Mouse (Mus musculus) limb, embryonic 12.5 days (tissue): ENCODE measurements at regions not wholly inside any gene's neighbourhood (a gene's known extent, or its start where the extent isn't known, plus 50 kb on each side); places are given as distances from the start of the nearest gene placed in this dataset.

Source experiments
- ATAC-seq: fragments of 200-750 bp; cut with Nextera tagmentation; 2 replicates; pipeline ENCODE4 v1.8.0; 2017; ENCODE audit warnings: low read depth, moderate TSS enrichment; ENCODE audit not compliant: insufficient number of reproducible peaks, insufficient read depth, low FRiP score, low TSS enrichment
- H3K27ac ChIP-seq: fragments of 300-500 bp; sonication (generic); 2 replicates; pipeline ENCODE4 v1.5.1; 2016; ENCODE audit warnings: mild to moderate bottlenecking, moderate library complexity
- H3K27me3 ChIP-seq: fragments of 300-500 bp; sonication (generic); 2 replicates; pipeline ENCODE4 v1.6.1; 2016; ENCODE audit warnings: mild to moderate bottlenecking, moderate library complexity
- H3K36me3 ChIP-seq: fragments of 300-500 bp; sonication (generic); 2 replicates; pipeline ENCODE4 v1.6.1; 2016; ENCODE audit warnings: mild to moderate bottlenecking, moderate library complexity
- H3K4me1 ChIP-seq: fragments of 300-500 bp; sonication (generic); replicated peaks from 2 replicates; pipeline ENCODE4 v1.6.1; 2016
- H3K4me2 ChIP-seq: fragments of 300-500 bp; sonication (generic); 2 replicates; pipeline ENCODE4 v1.6.1; 2016; ENCODE audit warnings: mild to moderate bottlenecking, moderate library complexity
- H3K4me3 ChIP-seq: fragments of 300-500 bp; sonication (generic); replicated peaks from 2 replicates; pipeline ENCODE4 v1.5.1; 2016; ENCODE audit warnings: mild to moderate bottlenecking
- H3K9ac ChIP-seq: fragments of 300-500 bp; sonication (generic); replicated peaks from 2 replicates; pipeline ENCODE4 v1.6.1; 2016; ENCODE audit warnings: mild to moderate bottlenecking, moderate library complexity
- H3K9me3 ChIP-seq: fragments of 300-500 bp; sonication (generic); 2 replicates; pipeline ENCODE4 v1.6.1; 2016; ENCODE audit warnings: mild to moderate bottlenecking, moderate library complexity
- WGBS: fragments of 180-500 bp; shearing (Covaris S2); methylation state at CpG from one replicate; pipeline ENCODE4 v1.1.7; 2016; 5-methylcytosine and 5-hydroxymethylcytosine counted together

DNA sequence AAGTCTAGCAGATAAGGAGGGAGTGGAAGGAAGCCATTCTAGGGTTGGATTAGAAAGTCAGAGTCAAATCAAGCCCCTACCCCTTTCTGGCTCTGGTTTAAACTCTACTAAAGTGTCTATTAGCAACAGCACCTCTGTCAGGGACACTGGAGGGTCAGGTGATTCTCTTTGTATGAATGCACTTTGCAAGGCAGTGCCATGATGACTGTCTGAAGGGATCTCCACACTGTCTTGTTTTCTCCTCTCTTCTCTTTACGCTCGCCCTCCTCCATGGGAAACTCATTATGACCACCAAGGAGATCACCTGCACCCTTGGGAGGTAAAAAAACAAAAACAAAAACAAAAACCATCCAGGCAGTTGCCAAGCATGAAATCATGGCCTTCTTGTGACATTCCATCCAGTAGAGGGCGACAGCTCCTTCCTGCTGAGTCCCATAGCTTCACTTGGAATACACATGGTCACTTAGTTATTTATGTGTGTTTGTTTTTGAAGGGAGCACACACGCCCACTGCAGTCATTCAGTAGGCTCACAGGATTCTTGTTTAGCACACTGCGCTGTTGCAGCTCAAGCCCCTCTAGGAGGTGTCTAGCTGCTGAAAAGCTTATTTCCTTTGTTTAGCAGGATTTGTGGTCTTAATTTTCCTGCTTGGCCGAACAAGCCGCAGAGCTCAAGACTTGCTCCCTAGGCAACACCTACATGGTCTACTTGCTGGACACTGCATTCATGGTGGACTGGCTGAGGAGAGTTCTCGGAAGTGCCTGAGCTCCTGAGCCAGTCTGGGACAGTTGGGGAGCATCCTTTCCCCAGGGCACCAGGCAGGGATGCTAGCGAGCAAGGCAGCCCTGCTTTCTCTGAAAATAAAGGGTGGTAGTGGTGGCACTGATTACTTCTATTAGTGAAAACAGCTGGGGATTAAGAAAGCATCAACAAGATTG, 195.2 kb upstream of the Bmper start:
- Histone ChIP-seq H3K27me3 (no peaks in the 10 kb centered on the region), H3K27ac (no peak overlapping the region), H3K36me3 (no peaks in the 10 kb centered on the region), H3K9me3 (no peaks in the 10 kb centered on the region), H3K4me1 (peaks cover 21% of the 10 kb centered on the region), H3K9ac (no peak overlapping the region), H3K4me2 (no peak overlapping the region), H3K4me3 (no peak overlapping the region)
- ATAC-seq = no peak
- 59% methylated on average over 9 of the region's 9 CpGs for WGBS

DNA sequence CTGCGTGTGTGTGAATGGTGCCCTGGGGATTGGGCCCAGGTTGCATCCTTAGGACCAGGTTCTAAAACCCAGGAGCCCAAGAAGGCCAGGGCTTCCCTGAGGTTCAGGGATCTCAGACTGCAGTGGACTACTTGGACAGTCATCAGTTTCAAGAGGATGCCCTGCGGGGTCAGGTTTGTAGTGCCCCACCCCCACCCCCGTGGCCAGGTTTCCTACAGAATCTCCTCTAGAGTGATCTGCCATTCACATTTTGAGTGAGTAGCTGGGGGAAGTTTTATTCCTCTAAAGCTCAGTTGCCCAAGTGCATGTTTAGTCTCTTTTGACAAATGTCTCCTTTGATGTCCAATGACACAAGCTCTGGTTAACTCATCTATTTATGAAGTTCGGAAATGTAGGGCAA, 193.5 kb upstream of the Bmper start:
- H3K9ac ChIP-seq = no peak overlapping the region
- 65% methylated on average over 4 of the region's 4 CpGs for WGBS
- no peak overlapping the region for H3K4me2 ChIP-seq
- H3K36me3 ChIP-seq = no peaks in the 10 kb centered on the region
- H3K4me1 ChIP-seq = peaks cover 21% of the 10 kb centered on the region
- H3K9me3 ChIP-seq = no peaks in the 10 kb centered on the region
- H3K27me3 ChIP-seq = no peaks in the 10 kb centered on the region
- no peak overlapping the region for H3K4me3 ChIP-seq
- ATAC-seq = no peak
- no peak overlapping the region for H3K27ac ChIP-seq

DNA sequence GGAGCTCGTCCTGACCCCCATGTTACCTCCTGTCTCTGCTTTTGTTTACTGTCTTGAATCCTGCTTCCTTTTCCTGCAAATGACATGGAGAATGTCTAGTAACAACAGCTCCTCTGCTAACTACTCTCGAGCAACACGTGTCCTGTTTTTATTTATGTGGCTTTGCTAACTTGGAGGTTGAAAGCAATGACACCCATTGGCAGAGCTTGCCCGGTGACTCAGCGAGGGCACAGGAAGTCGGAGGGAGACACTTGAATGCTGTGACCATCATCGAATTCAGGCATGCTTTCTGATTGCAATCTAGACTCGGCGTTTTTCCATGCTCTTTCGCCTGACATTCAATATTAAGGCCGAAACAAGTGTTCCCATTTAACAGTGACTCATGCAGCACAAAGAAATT, 192.7 kb upstream of the Bmper start:
- ATAC-seq = no peak
- no peaks in the 10 kb centered on the region for H3K36me3 ChIP-seq
- H3K4me1 ChIP-seq = peaks cover 21% of the 10 kb centered on the region
- H3K27me3 ChIP-seq = no peaks in the 10 kb centered on the region; the same call in 1 of the 2 replicates
- 67% methylated on average over 11 of the region's 11 CpGs for WGBS
- no peak overlapping the region for H3K4me3 ChIP-seq
- no peak overlapping the region for H3K27ac ChIP-seq
- no peak overlapping the region for H3K4me2 ChIP-seq
- H3K9me3 ChIP-seq = no peaks in the 10 kb centered on the region
- H3K9ac ChIP-seq = no peak overlapping the region

DNA sequence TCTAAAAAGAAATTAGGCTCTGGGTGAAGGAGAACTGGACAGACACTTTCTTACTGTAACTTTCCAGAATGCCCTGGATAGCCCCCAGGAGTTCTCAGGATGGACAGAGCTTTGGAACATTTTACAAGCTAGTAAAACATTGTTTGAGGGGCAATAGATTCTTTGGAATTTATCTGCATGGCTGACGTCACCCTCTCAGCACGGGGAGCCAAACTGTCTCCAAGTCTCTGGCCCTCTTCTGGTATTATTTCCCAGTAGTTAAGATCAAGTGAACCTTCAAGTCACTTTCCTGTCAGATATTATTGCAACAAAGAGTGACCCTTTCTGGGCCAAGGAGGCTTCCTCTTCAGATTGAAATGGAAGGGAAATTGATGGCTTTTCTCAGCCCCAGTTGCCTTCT, 192.3 kb upstream of the Bmper start:
- Histone ChIP-seq H3K4me2 (no peak overlapping the region), H3K36me3 (no peaks in the 10 kb centered on the region), H3K4me3 (no peak overlapping the region), H3K9me3 (no peaks in the 10 kb centered on the region), H3K27ac (peak overlapping the region; percentile 51; the same call in 1 of the 2 replicates), H3K9ac (no peak overlapping the region), H3K4me1 (peaks cover 25% of the 10 kb centered on the region), H3K27me3 (no peaks in the 10 kb centered on the region; the same call in 1 of the 2 replicates)
- no peak for ATAC-seq
- WGBS = 35% methylated on average over 2 of the region's 2 CpGs

DNA sequence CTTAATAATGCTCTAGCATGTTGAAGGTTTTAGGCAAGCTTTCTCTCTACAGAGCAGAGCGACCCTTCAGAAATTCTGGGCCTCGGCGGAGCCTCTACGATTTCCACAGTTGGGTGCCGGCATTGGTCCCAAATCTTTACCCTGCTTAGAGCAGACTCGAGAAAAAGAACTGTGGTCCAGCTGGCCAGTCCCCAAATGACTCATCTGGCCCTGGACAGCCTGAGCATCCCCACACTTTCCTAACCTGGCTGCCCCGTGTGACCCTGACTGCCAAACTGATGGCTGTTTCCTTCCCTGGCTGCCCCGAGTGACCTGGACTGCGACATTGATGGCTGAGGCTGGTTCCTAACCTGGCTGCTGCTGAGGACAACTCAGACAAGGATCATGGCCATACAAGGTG, 191.0 kb upstream of the Bmper start:
- no peak overlapping the region for H3K4me3 ChIP-seq
- H3K9me3 ChIP-seq = no peaks in the 10 kb centered on the region
- H3K27ac ChIP-seq = no peak overlapping the region
- no peak overlapping the region for H3K9ac ChIP-seq
- H3K36me3 ChIP-seq = no peaks in the 10 kb centered on the region
- H3K4me1 ChIP-seq = peaks cover 39% of the 10 kb centered on the region
- no peaks in the 10 kb centered on the region; the same call in 1 of the 2 replicates for H3K27me3 ChIP-seq
- no peak overlapping the region for H3K4me2 ChIP-seq
- no peak for ATAC-seq
- 82% methylated on average over 9 of the region's 9 CpGs for WGBS

DNA sequence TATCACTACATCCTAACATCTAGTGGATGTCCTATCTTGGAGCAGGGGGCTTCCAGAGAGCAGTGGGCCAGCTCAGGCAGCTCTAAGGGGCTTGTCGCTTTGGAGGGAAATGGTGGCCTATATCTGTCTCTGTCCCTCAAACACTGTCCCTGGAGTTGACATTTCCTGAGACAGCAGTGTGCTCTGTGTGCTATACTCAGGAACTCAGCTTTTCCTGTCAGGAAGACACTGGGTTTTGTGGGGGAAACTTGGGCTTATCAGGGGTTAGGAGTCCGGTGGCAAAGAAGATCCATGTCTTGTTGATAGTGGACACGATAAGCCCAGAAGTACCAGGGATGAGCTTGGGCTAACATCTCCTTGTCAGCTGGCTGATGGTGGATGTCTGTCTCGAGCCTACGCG, 187.6 kb upstream of the Bmper start:
- H3K36me3 ChIP-seq = no peaks in the 10 kb centered on the region
- H3K27me3 ChIP-seq = no peaks in the 10 kb centered on the region; the same call in 1 of the 2 replicates
- H3K4me1 ChIP-seq = peaks cover 46% of the 10 kb centered on the region
- 82% methylated on average over 6 of the region's 6 CpGs for WGBS
- H3K9me3 ChIP-seq = no peaks in the 10 kb centered on the region
- ATAC-seq = no peak
- H3K4me2 ChIP-seq = no peak overlapping the region
- no peak overlapping the region for H3K4me3 ChIP-seq
- no peak overlapping the region for H3K27ac ChIP-seq
- H3K9ac ChIP-seq = no peak overlapping the region

DNA sequence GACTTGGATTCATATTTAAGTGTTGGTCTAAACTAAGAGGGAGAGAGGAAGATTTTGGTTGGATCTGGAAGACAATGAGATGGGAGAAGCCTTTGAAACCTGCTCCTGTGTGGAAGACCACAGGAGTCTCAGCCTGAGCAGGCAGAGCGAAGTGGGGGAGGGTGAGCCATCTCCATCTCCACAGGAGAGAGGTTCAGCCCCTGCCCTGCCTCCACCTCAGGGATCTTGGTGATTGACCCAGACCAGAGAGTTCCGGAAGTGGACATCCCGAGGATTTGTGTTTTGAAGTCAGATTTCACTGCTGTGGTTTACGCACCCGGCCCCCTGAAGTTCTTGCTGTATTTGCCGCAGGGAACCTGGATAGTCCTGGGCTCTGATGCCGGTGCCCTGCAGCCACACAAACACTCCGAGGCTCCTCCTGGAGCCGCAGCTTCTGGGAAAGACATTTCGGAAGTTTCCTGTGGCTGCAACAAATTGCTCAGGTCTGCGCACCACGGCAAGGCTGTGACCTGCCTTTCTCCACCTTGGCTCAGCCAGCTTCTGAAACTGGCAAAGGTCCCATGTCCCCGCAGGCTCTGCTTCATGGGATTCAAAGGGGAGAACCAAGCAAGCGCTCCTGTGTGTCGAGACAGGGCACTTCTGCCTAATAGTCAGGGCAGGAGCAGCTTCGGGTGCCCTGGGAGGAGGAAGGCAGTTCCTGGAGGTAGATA, 186.8 kb upstream of the Bmper start:
- ATAC-seq = no peak
- Histone ChIP-seq H3K9ac (peak overlapping the region; percentile 8; the same call in 1 of the 2 replicates), H3K27ac (peak overlapping the region; percentile 18; the same call in 1 of the 2 replicates), H3K36me3 (no peaks in the 10 kb centered on the region), H3K4me3 (peak overlapping the region; percentile 12), H3K4me2 (peak overlapping the region; percentile 52), H3K9me3 (no peaks in the 10 kb centered on the region), H3K27me3 (no peaks in the 10 kb centered on the region; the same call in 1 of the 2 replicates), H3K4me1 (peaks cover 46% of the 10 kb centered on the region)
- WGBS = 5% methylated on average over 16 of the region's 16 CpGs

DNA sequence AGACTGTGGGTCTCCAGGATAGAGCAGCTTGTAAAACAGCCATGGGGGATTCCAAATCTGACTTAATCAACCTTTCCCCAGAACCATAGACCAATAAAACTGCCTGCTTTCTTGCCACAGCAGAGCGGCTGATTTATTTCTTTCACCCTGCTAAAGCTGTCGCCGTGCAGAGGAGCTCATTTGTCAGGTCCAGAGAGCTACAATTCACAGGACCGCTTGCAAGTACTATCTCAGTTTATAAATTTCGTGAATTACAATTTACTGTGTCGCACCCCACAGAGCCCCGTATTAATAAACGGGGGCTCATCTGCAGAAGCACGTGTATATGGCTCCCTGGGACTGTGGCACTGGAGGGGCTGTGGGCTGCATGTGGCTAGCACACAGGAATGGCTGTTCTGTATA, 185.4 kb upstream of the Bmper start:
- Histone ChIP-seq H3K4me3 (0 out of 2 replicates have a peak overlapping the region, but pooled peaks have one; percentile 11), H3K27me3 (peaks cover 3% of the 10 kb centered on the region; the same call in 1 of the 2 replicates), H3K27ac (peak overlapping the region; percentile 69; the same call in 1 of the 2 replicates), H3K9ac (no peak overlapping the region), H3K36me3 (no peaks in the 10 kb centered on the region), H3K9me3 (no peaks in the 10 kb centered on the region), H3K4me1 (peaks cover 57% of the 10 kb centered on the region), H3K4me2 (peak overlapping the region; percentile 40)
- ATAC-seq = 0 out of 2 replicates have a peak, but pooled peaks have one; percentile 42
- 7% methylated on average over 9 of the region's 9 CpGs for WGBS

DNA sequence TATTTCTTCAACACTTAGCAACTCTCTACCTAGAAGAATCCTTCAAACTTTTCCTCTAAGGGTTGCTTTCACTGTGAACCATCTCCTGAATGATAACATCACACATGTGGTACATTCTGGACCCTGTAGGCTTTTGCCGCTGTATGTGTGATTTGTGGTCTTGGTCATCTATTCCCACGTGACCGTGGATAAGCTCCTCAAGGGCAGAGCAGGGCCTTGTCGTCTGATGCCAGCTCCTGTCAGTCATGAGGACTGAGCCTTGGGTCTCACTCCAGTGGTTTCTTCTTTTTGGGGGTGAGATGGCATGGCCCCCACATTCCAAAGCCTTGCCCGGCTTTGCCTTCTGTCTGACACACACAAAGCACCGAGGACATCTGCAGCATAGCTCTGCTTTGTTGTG, 183.3 kb upstream of the Bmper start:
- Histone ChIP-seq H3K27ac (no peak overlapping the region), H3K27me3 (peaks cover 3% of the 10 kb centered on the region; the same call in 1 of the 2 replicates), H3K9me3 (no peaks in the 10 kb centered on the region), H3K4me1 (peaks cover 57% of the 10 kb centered on the region), H3K4me3 (no peak overlapping the region), H3K36me3 (no peaks in the 10 kb centered on the region), H3K9ac (no peak overlapping the region), H3K4me2 (no peak overlapping the region)
- WGBS = 83% methylated on average over 6 of the region's 6 CpGs
- no peak for ATAC-seq

DNA sequence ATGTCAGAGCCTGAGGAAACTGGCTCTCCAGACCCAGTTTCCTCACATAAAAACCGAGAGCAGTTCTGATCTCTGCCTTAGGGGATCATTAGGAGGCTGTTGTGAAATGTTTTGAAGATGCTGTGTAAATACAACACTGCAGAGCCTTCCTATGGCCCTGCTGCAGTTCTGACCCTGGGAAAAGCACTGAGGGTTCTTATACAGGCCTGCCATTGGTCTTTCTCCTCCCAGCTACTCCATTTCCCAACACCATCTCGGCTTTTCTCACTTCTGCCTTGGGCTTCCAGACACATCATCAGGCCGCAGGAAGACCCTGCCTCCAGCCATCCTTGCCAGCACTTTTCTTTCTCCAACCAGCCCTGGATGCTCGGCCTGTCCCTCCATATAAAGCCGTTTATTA, 181.9 kb upstream of the Bmper start:
- Histone ChIP-seq H3K4me2 (no peak overlapping the region), H3K4me3 (no peak overlapping the region), H3K4me1 (peaks cover 48% of the 10 kb centered on the region), H3K27ac (peak overlapping the region; percentile 41; the same call in 1 of the 2 replicates), H3K9me3 (no peaks in the 10 kb centered on the region), H3K36me3 (no peaks in the 10 kb centered on the region), H3K27me3 (0 out of 2 replicates have a peak, but pooled peaks cover 7% of the 10 kb centered on the region), H3K9ac (no peak overlapping the region)
- WGBS = 16% methylated on average over 5 of the region's 5 CpGs
- ATAC-seq = no peak
